Mouse (Mus musculus) lung, embryonic 15.5 days (tissue): ENCODE measurements around the gene Gpr146. TPM values are rescaled to one million over a fixed set of nuclear protein-coding genes. Genes with fewer than 3 reads are reported as not detected.

Experiments used
- ATAC-seq: fragments of 200-750 bp; cut with Nextera tagmentation; 2 replicates; pipeline ENCODE4 v1.8.0; 2017; ENCODE audit warnings: moderate number of reproducible peaks, borderline replicate concordance; ENCODE audit not compliant: low FRiP score, low TSS enrichment; ENCODE audit errors: extremely low read depth
- H3K27ac ChIP-seq: fragments of 300-500 bp; sonication (generic); 2 replicates; pipeline ENCODE4 v1.5.1; 2015; ENCODE audit warnings: moderate library complexity, mild to moderate bottlenecking, inconsistent platforms
- H3K27me3 ChIP-seq: fragments of 300-500 bp; sonication (generic); 2 replicates; pipeline ENCODE4 v1.6.1; 2015; ENCODE audit warnings: inconsistent platforms
- H3K36me3 ChIP-seq: fragments of 300-500 bp; sonication (generic); 2 replicates; pipeline ENCODE4 v1.6.1; 2015; ENCODE audit warnings: inconsistent platforms
- H3K4me1 ChIP-seq: fragments of 300-500 bp; sonication (generic); 2 replicates; pipeline ENCODE4 v1.6.1; 2015; ENCODE audit warnings: inconsistent platforms
- H3K4me2 ChIP-seq: fragments of 300-500 bp; sonication (generic); 2 replicates; pipeline ENCODE4 v1.6.1; 2015; ENCODE audit warnings: inconsistent platforms, mild to moderate bottlenecking, moderate library complexity
- H3K4me3 ChIP-seq: fragments of 300-500 bp; sonication (generic); 2 replicates; pipeline ENCODE4 v1.5.1; 2015; ENCODE audit warnings: mild to moderate bottlenecking, inconsistent platforms
- H3K9ac ChIP-seq: fragments of 300-500 bp; sonication (generic); 2 replicates; pipeline ENCODE4 v1.6.1; 2015; ENCODE audit warnings: inconsistent platforms
- H3K9me3 ChIP-seq: fragments of 300-500 bp; sonication (generic); 2 replicates; pipeline ENCODE4 v1.6.1; 2016; ENCODE audit warnings: inconsistent platforms
- WGBS: fragments of 180-500 bp; shearing (Covaris S2); methylation state at CpG from one replicate; pipeline ENCODE4 v1.1.7; 2015; 5-methylcytosine and 5-hydroxymethylcytosine counted together
- polyA plus RNA-seq: library from polyadenylated mRNA; unstranded; fragments of >200 nt; fragmentation: Nextera tagmentation; extraction: Ambion mirVana; gene quantifications from 2 replicates; pipeline ENCODE4 v1.2.1, GENCODE M21; 2015

The Gpr146 gene
- polyA plus RNA-seq, 1 experiment from 2014 or later: 6.3 TPM

GRCm38 (mm10) chr5:139409412-139409811 is 31.9 kb downstream of the Gpr146 start:
- Histone ChIP-seq H3K4me2 (no peak overlapping the region), H3K36me3 (no peaks in the 10 kb centered on the region), H3K27me3 (no peaks in the 10 kb centered on the region), H3K9me3 (no peaks in the 10 kb centered on the region), H3K27ac (peak overlapping the region; percentile 25; the same call in 1 of the 2 replicates), H3K4me3 (no peak overlapping the region), H3K4me1 (peaks cover 12% of the 10 kb centered on the region; the same call in 1 of the 2 replicates), H3K9ac (no peak overlapping the region)
- 55% methylated on average over 12 of the region's 12 CpGs for WGBS
- ATAC-seq: peak; percentile 32; the same call in 1 of the 2 replicates

- no peak overlapping the region for H3K9ac ChIP-seq
- no peak overlapping the region for H3K4me2 ChIP-seq
- H3K9me3 ChIP-seq: no peaks in the 10 kb centered on the region
- ATAC-seq: no peak
- no peak overlapping the region for H3K4me3 ChIP-seq
- WGBS: 76% methylated on average over 4 of the region's 4 CpGs
- H3K27ac ChIP-seq: no peak overlapping the region
- H3K27me3 ChIP-seq: no peaks in the 10 kb centered on the region
- peaks cover 12% of the 10 kb centered on the region; the same call in 1 of the 2 replicates for H3K4me1 ChIP-seq
- H3K36me3 ChIP-seq: no peaks in the 10 kb centered on the region
Observed at GRCm38 (mm10) chr5:139410056-139410455, 32.6 kb downstream of the Gpr146 start.

GRCm38 (mm10) chr5:139411117-139411516 is 33.6 kb downstream of the Gpr146 start:
- no peak overlapping the region for H3K9ac ChIP-seq
- no peak overlapping the region for H3K27ac ChIP-seq
- no peak overlapping the region for H3K4me3 ChIP-seq
- H3K4me2 ChIP-seq: no peak overlapping the region
- H3K4me1 ChIP-seq: peaks cover 12% of the 10 kb centered on the region; the same call in 1 of the 2 replicates
- H3K9me3 ChIP-seq: no peaks in the 10 kb centered on the region
- no peak for ATAC-seq
- H3K27me3 ChIP-seq: no peaks in the 10 kb centered on the region
- 90% methylated on average over 6 of the region's 6 CpGs for WGBS
- H3K36me3 ChIP-seq: no peaks in the 10 kb centered on the region

GRCm38 (mm10) chr5:139411665-139412314 is 34.3 kb downstream of the Gpr146 start:
- H3K36me3 ChIP-seq: no peaks in the 10 kb centered on the region
- H3K4me1 ChIP-seq: peaks cover 12% of the 10 kb centered on the region; the same call in 1 of the 2 replicates
- no peak overlapping the region for H3K4me3 ChIP-seq
- no peak for ATAC-seq
- no peaks in the 10 kb centered on the region for H3K9me3 ChIP-seq
- no peaks in the 10 kb centered on the region for H3K27me3 ChIP-seq
- 62% methylated on average over 15 of the region's 15 CpGs for WGBS
- H3K4me2 ChIP-seq: no peak overlapping the region
- H3K27ac ChIP-seq: no peak overlapping the region
- H3K9ac ChIP-seq: no peak overlapping the region

GRCm38 (mm10) chr5:139413545-139413944 is 36.0 kb downstream of the Gpr146 start:
- Histone ChIP-seq H3K27me3 (no peaks in the 10 kb centered on the region), H3K27ac (no peak overlapping the region), H3K9ac (no peak overlapping the region), H3K4me1 (peaks cover 9% of the 10 kb centered on the region), H3K4me3 (no peak overlapping the region), H3K36me3 (no peaks in the 10 kb centered on the region), H3K4me2 (no peak overlapping the region), H3K9me3 (no peaks in the 10 kb centered on the region)
- 79% methylated on average over 4 of the region's 4 CpGs for WGBS
- no peak for ATAC-seq

GRCm38 (mm10) chr5:139415001-139415400 is 37.5 kb downstream of the Gpr146 start:
- WGBS: 86% methylated on average over 5 of the region's 5 CpGs
- H3K27me3 ChIP-seq: no peaks in the 10 kb centered on the region
- no peak overlapping the region for H3K4me2 ChIP-seq
- H3K4me3 ChIP-seq: no peak overlapping the region
- no peak overlapping the region for H3K27ac ChIP-seq
- no peaks in the 10 kb centered on the region for H3K36me3 ChIP-seq
- H3K4me1 ChIP-seq: peaks cover 9% of the 10 kb centered on the region
- no peak overlapping the region for H3K9ac ChIP-seq
- no peaks in the 10 kb centered on the region for H3K9me3 ChIP-seq
- no peak for ATAC-seq

- no peaks in the 10 kb centered on the region for H3K27me3 ChIP-seq
- 86% methylated on average over 4 of the region's 4 CpGs for WGBS
- no peak overlapping the region for H3K4me3 ChIP-seq
- H3K9me3 ChIP-seq: no peaks in the 10 kb centered on the region
- peaks cover 12% of the 10 kb centered on the region for H3K4me1 ChIP-seq
- no peak for ATAC-seq
- H3K4me2 ChIP-seq: no peak overlapping the region
- H3K9ac ChIP-seq: no peak overlapping the region
- H3K27ac ChIP-seq: no peak overlapping the region
- H3K36me3 ChIP-seq: no peaks in the 10 kb centered on the region
Observed at GRCm38 (mm10) chr5:139416942-139417341, 39.4 kb downstream of the Gpr146 start.

- H3K9ac ChIP-seq: no peak overlapping the region
- H3K4me1 ChIP-seq: peaks cover 18% of the 10 kb centered on the region
- no peaks in the 10 kb centered on the region for H3K27me3 ChIP-seq
- 84% methylated on average over 3 of the region's 3 CpGs for WGBS
- ATAC-seq: no peak
- no peak overlapping the region for H3K4me2 ChIP-seq
- no peak overlapping the region for H3K27ac ChIP-seq
- H3K9me3 ChIP-seq: no peaks in the 10 kb centered on the region
- H3K36me3 ChIP-seq: no peaks in the 10 kb centered on the region
- no peak overlapping the region for H3K4me3 ChIP-seq
Observed at GRCm38 (mm10) chr5:139417480-139417879, 40.0 kb downstream of the Gpr146 start.

- WGBS: 57% methylated on average over 2 of the region's 2 CpGs
Observed at GRCm38 (mm10) chr5:139418110-139418509, 40.6 kb downstream of the Gpr146 start.

GRCm38 (mm10) chr5:139418633-139419032 is 41.1 kb downstream of the Gpr146 start:
- ATAC-seq: no peak
- no peak overlapping the region for H3K4me2 ChIP-seq
- no peaks in the 10 kb centered on the region for H3K27me3 ChIP-seq
- peaks cover 29% of the 10 kb centered on the region for H3K4me1 ChIP-seq
- 18% methylated on average over 3 of the region's 3 CpGs for WGBS
- H3K4me3 ChIP-seq: no peak overlapping the region
- H3K9ac ChIP-seq: no peak overlapping the region
- H3K36me3 ChIP-seq: no peaks in the 10 kb centered on the region
- H3K9me3 ChIP-seq: no peaks in the 10 kb centered on the region
- H3K27ac ChIP-seq: no peak overlapping the region

More at GRCm38 (mm10) chr5:139418110-139418509, 40.6 kb downstream of the Gpr146 start:
- H3K36me3 ChIP-seq: no peaks in the 10 kb centered on the region
- no peak overlapping the region for H3K4me2 ChIP-seq
- peaks cover 24% of the 10 kb centered on the region for H3K4me1 ChIP-seq
- H3K9ac ChIP-seq: no peak overlapping the region
- H3K4me3 ChIP-seq: no peak overlapping the region
- no peak overlapping the region for H3K27ac ChIP-seq
- H3K9me3 ChIP-seq: no peaks in the 10 kb centered on the region
- ATAC-seq: no peak
- no peaks in the 10 kb centered on the region for H3K27me3 ChIP-seq

GRCm38 (mm10) chr5:139423026-139423865 is 45.7 kb downstream of the Gpr146 start, which contains the start of gene Gper1:
Gene Gper1, plus strand, starts transcription at chr5:139423151.
- WGBS: 41% methylated on average over 21 of the region's 21 CpGs
- no peaks in the 10 kb centered on the region for H3K9me3 ChIP-seq
- H3K36me3 ChIP-seq: no peaks in the 10 kb centered on the region
- H3K27ac ChIP-seq: peak within 1 kb of the TSS; percentile 45; the same call in 1 of the 2 replicates
- H3K4me2 ChIP-seq: peak within 1 kb of the TSS; percentile 60
- peak within 1 kb of the TSS; percentile 41 for H3K4me3 ChIP-seq
- peak; percentile 63; the same call in 1 of the 2 replicates for ATAC-seq
- H3K9ac ChIP-seq: peak within 1 kb of the TSS; percentile 37
- H3K4me1 ChIP-seq: peaks cover 41% of the 10 kb centered on the region
- no peaks in the 10 kb centered on the region for H3K27me3 ChIP-seq

- Histone ChIP-seq H3K4me2 (no peak overlapping the region), H3K4me1 (peaks cover 52% of the 10 kb centered on the region), H3K9ac (no peak overlapping the region), H3K27ac (no peak overlapping the region), H3K9me3 (no peaks in the 10 kb centered on the region), H3K36me3 (no peaks in the 10 kb centered on the region), H3K27me3 (no peaks in the 10 kb centered on the region), H3K4me3 (no peak overlapping the region)
- ATAC-seq: no peak
- 64% methylated on average over 9 of the region's 9 CpGs for WGBS
Observed at GRCm38 (mm10) chr5:139425198-139425597, 47.7 kb downstream of the Gpr146 start.
